Mouse (Mus musculus): Measurements from ENCODE around the gene Tusc1.

Tusc1 gene

GRCm38 (mm10) chr4:93335118-93336003 is at the start of gene Tusc1:
Gene Tusc1 (minus strand): TSS chr4:93335511.
- in situ Hi-C loops (cut with MboI; ENCODE audit: unreplicated experiment in 2 of 2), result no loop called here

- in situ Hi-C loops (cut with MboI; ENCODE audit: unreplicated experiment in 2 of 2), result no loop called here
Observed at GRCm38 (mm10) chr4:93352930-93353329, 17.6 kb upstream of the Tusc1 start.

GRCm38 (mm10) chr4:93344357-93344756 is 9.0 kb upstream of the Tusc1 start:
- in situ Hi-C loops (cut with MboI; ENCODE audit: unreplicated experiment in 2 of 2), result no loop called here

- in situ Hi-C loops (cut with MboI; ENCODE audit: unreplicated experiment in 2 of 2), result no loop called here
Observed at GRCm38 (mm10) chr4:93341568-93341967, 6.3 kb upstream of the Tusc1 start.

- in situ Hi-C loops (cut with MboI; ENCODE audit: unreplicated experiment in 2 of 2), result no loop called here
Observed at GRCm38 (mm10) chr4:93337977-93338376, 2.7 kb upstream of the Tusc1 start.

- in situ Hi-C loops (cut with MboI; ENCODE audit: unreplicated experiment in 2 of 2), result no loop called here
Observed at GRCm38 (mm10) chr4:93334636-93335117, 634 bp downstream of the Tusc1 start.

GRCm38 (mm10) chr4:93307486-93307885 is 27.8 kb downstream of the Tusc1 start:
- in situ Hi-C loops (cut with MboI; ENCODE audit: unreplicated experiment in 2 of 2), result no loop called here

- in situ Hi-C loops (cut with MboI; ENCODE audit: unreplicated experiment in 2 of 2), result no loop called here
Observed at GRCm38 (mm10) chr4:93286065-93286464, 49.2 kb downstream of the Tusc1 start.
